Comparison of ENCODE assay signal across 15 mouse cellular contexts in genomic region chr12:35039571-35039936, GRCm38 (mm10). TPM values are rescaled to one million over a fixed set of nuclear protein-coding genes. Genes with fewer than 3 reads are reported as not detected.
DNase-seq lines count a peak whose midpoint lies in the region; ATAC-seq and TF ChIP-seq lines count a peak whose summit lies in the region.
"Had no signal": no experiment of that assay in that cellular context is flagged by ENCODE, and none has a peak within 500 bp of the region (broad histone marks: within the 10 kb centered on the region; RNA-seq: fewer than 3 reads in every experiment).

No protein-coding gene starts in this region.

- 75% methylated on average over 5 of the region's 5 CpGs for whole genome bisulfite sequencing in embryonic facial prominence, embryonic 14.5 days
- WGBS in embryonic facial prominence, embryonic 10.5 days, result 85% methylated on average over 5 of the region's 5 CpGs
- 89% methylated on average over 5 of the region's 5 CpGs for WGBS in hindbrain, embryonic 14.5 days
- 85% methylated on average over 5 of the region's 5 CpGs for WGBS in hindbrain, embryonic 12.5 days
- 45% methylated on average over 5 of the region's 5 CpGs for WGBS in lung, postnatal 0 days
- WGBS in stomach, postnatal 0 days, result 46% methylated on average over 5 of the region's 5 CpGs

- 0 out of 2 replicates have a peak, but pooled peaks cover 4% of the 10 kb centered on the region for H3K4me1 ChIP-seq in embryonic facial prominence, embryonic 14.5 days (ENCODE audit: control insufficient read depth, insufficient read depth, low read length)
- H3K4me1 ChIP-seq in embryonic facial prominence, embryonic 10.5 days, result no peaks in the 10 kb centered on the region
- no peaks in the 10 kb centered on the region for H3K4me1 ChIP-seq in hindbrain, embryonic 14.5 days (replicated peaks; ENCODE audit: control insufficient read depth, insufficient read depth, low read length)
- H3K4me1 ChIP-seq in hindbrain, embryonic 12.5 days, result no peaks in the 10 kb centered on the region
- H3K4me1 ChIP-seq in lung, postnatal 0 days (ENCODE audit: insufficient read depth, low read depth, low read length), result peaks cover 8% of the 10 kb centered on the region; the same call in 1 of the 2 replicates
- H3K4me1 ChIP-seq in stomach, postnatal 0 days (replicated peaks; ENCODE audit: control insufficient read depth, insufficient read depth), result no peaks in the 10 kb centered on the region
- H3K4me1 ChIP-seq: midbrain, embryonic 13.5 days had no signal

- no peak for DNase-seq in embryonic facial prominence, embryonic 14.5 days (ENCODE audit: low spot score)
- no peak for DNase-seq in embryonic facial prominence, embryonic 10.5 days (ENCODE audit: low spot score)
- no peak for DNase-seq in hindbrain, embryonic 14.5 days (ENCODE audit: low spot score)
- peak; percentile 16 for DNase-seq in lung, postnatal 0 days (ENCODE audit: low spot score)
- DNase-seq in lung, adult 18-20 months, result no peak
- no peak for DNase-seq in stomach, postnatal 0 days (ENCODE audit: low spot score)
- no peak for DNase-seq in layer of hippocampus, adult 11-12 months (ENCODE audit: low spot score)
- DNase-seq: cerebellum, postnatal 25 days; gastrocnemius, postnatal 14 days had no signal

- ATAC-seq in embryonic facial prominence, embryonic 14.5 days (ENCODE audit: low read depth), result no peak
- no peak for ATAC-seq in hindbrain, embryonic 14.5 days (ENCODE audit: low FRiP score)
- ATAC-seq in hindbrain, embryonic 12.5 days (ENCODE audit: low FRiP score), result no peak
- peak; percentile 38 for ATAC-seq in lung, postnatal 0 days
- ATAC-seq in stomach, postnatal 0 days (ENCODE audit: low FRiP score, low TSS enrichment), result peak; percentile 68; the same call in 1 of the 2 replicates
- ATAC-seq: forebrain, embryonic 14.5 days; hindbrain, embryonic 16.5 days; midbrain, embryonic 13.5 days had no signal

- H3K27me3 ChIP-seq in embryonic facial prominence, embryonic 14.5 days (replicated peaks; ENCODE audit: control insufficient read depth, insufficient read depth, low read length), result no peaks in the 10 kb centered on the region
- no peaks in the 10 kb centered on the region; the same call in 1 of the 2 replicates for H3K27me3 ChIP-seq in embryonic facial prominence, embryonic 10.5 days (replicated peaks; ENCODE audit: low read depth, poor library complexity, severe bottlenecking)
- H3K27me3 ChIP-seq in hindbrain, embryonic 14.5 days (ENCODE audit: control insufficient read depth, insufficient read depth, low read length), result no peaks in the 10 kb centered on the region
- no peaks in the 10 kb centered on the region for H3K27me3 ChIP-seq in hindbrain, embryonic 12.5 days
- no peaks in the 10 kb centered on the region for H3K27me3 ChIP-seq in lung, postnatal 0 days (replicated peaks; ENCODE audit: insufficient read depth, low read length)
- H3K27me3 ChIP-seq in stomach, postnatal 0 days (ENCODE audit: control insufficient read depth, insufficient read depth, low read length), result no peaks in the 10 kb centered on the region
- H3K27me3 ChIP-seq: midbrain, embryonic 13.5 days had no signal

- no peaks in the 10 kb centered on the region for H3K9me3 ChIP-seq in embryonic facial prominence, embryonic 14.5 days (ENCODE audit: control insufficient read depth, low read length)
- H3K9me3 ChIP-seq in embryonic facial prominence, embryonic 10.5 days, result no peaks in the 10 kb centered on the region
- no peaks in the 10 kb centered on the region for H3K9me3 ChIP-seq in hindbrain, embryonic 14.5 days (ENCODE audit: control insufficient read depth, low read length)
- no peaks in the 10 kb centered on the region for H3K9me3 ChIP-seq in hindbrain, embryonic 12.5 days (replicated peaks)
- H3K9me3 ChIP-seq in lung, postnatal 0 days (ENCODE audit: low read length), result no peaks in the 10 kb centered on the region
- no peaks in the 10 kb centered on the region for H3K9me3 ChIP-seq in stomach, postnatal 0 days (ENCODE audit: control insufficient read depth, low read length)
- H3K9me3 ChIP-seq: midbrain, embryonic 13.5 days had no signal

- H3K27ac ChIP-seq in embryonic facial prominence, embryonic 14.5 days (replicated peaks; ENCODE audit: low read depth, low read length), result no peak overlapping the region
- H3K27ac ChIP-seq in embryonic facial prominence, embryonic 10.5 days (replicated peaks), result no peak overlapping the region
- H3K27ac ChIP-seq in hindbrain, embryonic 14.5 days, result no peak overlapping the region
- no peak overlapping the region for H3K27ac ChIP-seq in hindbrain, embryonic 12.5 days
- no peak overlapping the region for H3K27ac ChIP-seq in lung, postnatal 0 days (ENCODE audit: low read length)
- no peak overlapping the region for H3K27ac ChIP-seq in stomach, postnatal 0 days (replicated peaks)
- H3K27ac ChIP-seq: liver, embryonic 14.5 days; midbrain, embryonic 13.5 days had no signal

- H3K4me3 ChIP-seq in embryonic facial prominence, embryonic 14.5 days (ENCODE audit: low read depth, low read length), result no peak overlapping the region
- H3K4me3 ChIP-seq in embryonic facial prominence, embryonic 10.5 days, result no peak overlapping the region
- H3K4me3 ChIP-seq in hindbrain, embryonic 14.5 days (replicated peaks; ENCODE audit: low read length), result no peak overlapping the region
- no peak overlapping the region for H3K4me3 ChIP-seq in hindbrain, embryonic 12.5 days
- no peak overlapping the region for H3K4me3 ChIP-seq in lung, postnatal 0 days (ENCODE audit: low read depth, low read length)
- no peak overlapping the region for H3K4me3 ChIP-seq in stomach, postnatal 0 days (ENCODE audit: low read depth, low read length)
- H3K4me3 ChIP-seq: midbrain, embryonic 13.5 days had no signal

- H3K9ac ChIP-seq in embryonic facial prominence, embryonic 14.5 days (ENCODE audit: low read depth, low read length), result no peak overlapping the region
- no peak overlapping the region for H3K9ac ChIP-seq in hindbrain, embryonic 14.5 days
- H3K9ac ChIP-seq in hindbrain, embryonic 12.5 days, result no peak overlapping the region
- no peak overlapping the region for H3K9ac ChIP-seq in lung, postnatal 0 days (replicated peaks; ENCODE audit: low read depth)
- H3K9ac ChIP-seq in stomach, postnatal 0 days (ENCODE audit: low read length), result no peak overlapping the region
- H3K9ac ChIP-seq: liver, embryonic 14.5 days; midbrain, embryonic 13.5 days had no signal

- no peak for TF ChIP-seq CTCF in lung, postnatal 0 days (IDR thresholded peaks at IDR 0.05)
- no peak for TF ChIP-seq CTCF in stomach, postnatal 0 days (IDR thresholded peaks at IDR 0.05; ENCODE audit: low read depth)

- H3K36me3 ChIP-seq in embryonic facial prominence, embryonic 14.5 days (ENCODE audit: control insufficient read depth, insufficient read depth, low read length), result no peaks in the 10 kb centered on the region
- no peaks in the 10 kb centered on the region for H3K36me3 ChIP-seq in embryonic facial prominence, embryonic 10.5 days (replicated peaks)
- H3K36me3 ChIP-seq in hindbrain, embryonic 14.5 days (replicated peaks; ENCODE audit: control insufficient read depth, insufficient read depth), result no peaks in the 10 kb centered on the region
- no peaks in the 10 kb centered on the region for H3K36me3 ChIP-seq in hindbrain, embryonic 12.5 days
- H3K36me3 ChIP-seq in lung, postnatal 0 days (ENCODE audit: insufficient read depth, low read length), result no peaks in the 10 kb centered on the region
- H3K36me3 ChIP-seq in stomach, postnatal 0 days (ENCODE audit: control insufficient read depth, insufficient read depth, low read length), result no peaks in the 10 kb centered on the region
- H3K36me3 ChIP-seq: midbrain, embryonic 13.5 days had no signal

- TF ChIP-seq EP300 in lung, postnatal 0 days (IDR thresholded peaks at IDR 0.05), result peak; percentile 35; the same call in 1 of the 2 replicates
- no peak for TF ChIP-seq EP300 in stomach, postnatal 0 days (optimal IDR thresholded peaks at IDR 0.05)

- H3K4me2 ChIP-seq in embryonic facial prominence, embryonic 14.5 days (ENCODE audit: low read depth, low read length), result 0 out of 2 replicates have a peak overlapping the region, but pooled peaks have one; percentile 40
- 0 out of 2 replicates have a peak overlapping the region, but pooled peaks have one; percentile 9 for H3K4me2 ChIP-seq in hindbrain, embryonic 14.5 days (replicated peaks)
- H3K4me2 ChIP-seq in hindbrain, embryonic 12.5 days (replicated peaks), result no peak overlapping the region
- H3K4me2 ChIP-seq in lung, postnatal 0 days (replicated peaks; ENCODE audit: low read depth, low read length), result no peak overlapping the region
- H3K4me2 ChIP-seq in stomach, postnatal 0 days (replicated peaks; ENCODE audit: low read depth), result no peak overlapping the region
- H3K4me2 ChIP-seq: midbrain, embryonic 13.5 days had no signal

RNA-seq across cellular contexts. Expression of gene Snx13, which starts 7.4 kb away (rescaled TPM):
- 29.0 and 32.1 TPM in 2 replicates for polyA plus RNA-seq in embryonic facial prominence, embryonic 14.5 days (2014; fragmentation: Nextera tagmentation; extraction: Ambion mirVana)
- polyA plus RNA-seq in embryonic facial prominence, embryonic 10.5 days (2016; fragmentation: Nextera tagmentation; extraction: Ambion mirVana), result 14.9 and 16.1 TPM in 2 replicates
- polyA plus RNA-seq in hindbrain, embryonic 14.5 days (2014; fragmentation: Nextera tagmentation; extraction: Ambion mirVana), result 32.8 and 37.1 TPM in 2 replicates
- polyA plus RNA-seq in hindbrain, embryonic 12.5 days (2016; fragmentation: Nextera tagmentation; extraction: Ambion mirVana), result 24.7 and 28.2 TPM in 2 replicates
- 36.3 and 39.1 TPM in 2 replicates for polyA plus RNA-seq in lung, postnatal 0 days (2015; fragmentation: Nextera tagmentation; extraction: Ambion mirVana)
- 16.8 and 17.8 TPM in 2 replicates for polyA plus RNA-seq in stomach, postnatal 0 days (2015; fragmentation: Nextera tagmentation; extraction: Ambion mirVana)

RNA-seq across cellular contexts. Expression of gene Prps1l1, which starts 55.0 kb away (rescaled TPM):
- not detected in 2 replicates for polyA plus RNA-seq in embryonic facial prominence, embryonic 14.5 days (2014; fragmentation: Nextera tagmentation; extraction: Ambion mirVana)
- 0.11 TPM in 1 of 2 replicates, not detected in the other for polyA plus RNA-seq in embryonic facial prominence, embryonic 10.5 days (2016; fragmentation: Nextera tagmentation; extraction: Ambion mirVana)
- polyA plus RNA-seq in hindbrain, embryonic 14.5 days (2014; fragmentation: Nextera tagmentation; extraction: Ambion mirVana), result not detected in 2 replicates
- not detected in 2 replicates for polyA plus RNA-seq in hindbrain, embryonic 12.5 days (2016; fragmentation: Nextera tagmentation; extraction: Ambion mirVana)
- polyA plus RNA-seq in lung, postnatal 0 days (2015; fragmentation: Nextera tagmentation; extraction: Ambion mirVana), result not detected in 2 replicates
- 0.06 TPM in 1 of 2 replicates, not detected in the other for polyA plus RNA-seq in stomach, postnatal 0 days (2015; fragmentation: Nextera tagmentation; extraction: Ambion mirVana)
- polyA plus RNA-seq: forebrain, embryonic 14.5 days; hindbrain, embryonic 16.5 days; liver, embryonic 14.5 days; small intestine, adult 2 months had no signal

Comparison
In these comparisons a context has a peak if more than half of its experiments do, and no peak if none do; other contexts are left out.
1. H3K4me2 ChIP-seq: peak in embryonic facial prominence, embryonic 14.5 days (single experiment) and hindbrain, embryonic 14.5 days (single experiment); none in hindbrain, embryonic 12.5 days (single experiment), lung, postnatal 0 days (single experiment) and stomach, postnatal 0 days (single experiment).
2. ATAC-seq: peak in lung, postnatal 0 days (single experiment) and stomach, postnatal 0 days (single experiment); none in embryonic facial prominence, embryonic 14.5 days (single experiment), hindbrain, embryonic 14.5 days (single experiment) and hindbrain, embryonic 12.5 days (single experiment).